Mouse (Mus musculus) ovary, postnatal 14 days (tissue): Measurements from ENCODE around the gene H2al1e.
A peak's percentile ranks its signal among the peaks of the same experiment; 100 is the strongest.
"Not testable (repeated sequence)": the region's sequence is repeated elsewhere in the genome, so short reads cannot be mapped to it uniquely, and the experiment has no call there.

Experiments
- DNase-seq: peaks from one replicate; pipeline ENCODE4 v3.0.0; 2022; ENCODE audit warnings: low spot score

Gene H2al1e

DNA sequence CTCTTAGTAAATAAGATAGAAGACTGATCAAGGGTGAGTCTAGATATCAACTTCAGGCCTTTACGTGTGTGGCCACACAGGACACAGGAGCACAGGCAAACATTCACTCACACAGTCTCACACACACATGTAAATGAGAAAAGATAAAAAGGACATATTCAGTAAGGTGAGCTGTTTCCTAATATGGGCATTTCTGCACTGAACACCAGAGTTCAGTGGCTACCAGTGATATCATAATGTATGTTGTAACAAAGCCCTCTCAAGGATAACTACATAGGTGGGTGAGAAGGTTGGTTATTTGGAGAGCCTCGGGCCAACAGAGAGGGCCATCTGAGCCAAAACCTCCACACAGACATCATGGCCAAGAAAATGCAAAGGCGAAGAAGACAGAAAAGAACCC lies at the start of gene H2al1e:
H2al1e (plus strand) TSS at position 301 of the 400 bp plus-strand sequence.
- DNase-seq: not testable (repeated sequence)

DNA sequence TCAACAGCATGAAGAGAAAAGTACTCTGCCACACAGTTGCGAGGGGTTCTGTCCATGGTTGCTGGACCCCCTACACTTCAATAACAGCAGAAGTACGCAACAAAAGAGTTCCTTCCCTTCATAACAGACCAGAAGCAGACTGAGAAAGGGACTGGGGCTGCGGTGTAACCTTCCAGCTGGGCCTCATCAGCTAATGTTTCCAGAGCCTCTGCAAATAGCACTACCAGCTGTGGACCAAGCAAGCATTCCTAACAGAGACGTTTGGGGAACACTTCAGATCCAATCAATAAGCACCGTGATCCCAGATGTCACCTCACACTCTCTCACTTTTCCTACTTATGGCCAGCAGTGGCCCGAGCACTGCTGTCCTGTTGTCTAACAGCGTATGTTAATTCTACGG lies 46.8 kb upstream of the H2al1e start:
- DNase-seq: no peak

DNA sequence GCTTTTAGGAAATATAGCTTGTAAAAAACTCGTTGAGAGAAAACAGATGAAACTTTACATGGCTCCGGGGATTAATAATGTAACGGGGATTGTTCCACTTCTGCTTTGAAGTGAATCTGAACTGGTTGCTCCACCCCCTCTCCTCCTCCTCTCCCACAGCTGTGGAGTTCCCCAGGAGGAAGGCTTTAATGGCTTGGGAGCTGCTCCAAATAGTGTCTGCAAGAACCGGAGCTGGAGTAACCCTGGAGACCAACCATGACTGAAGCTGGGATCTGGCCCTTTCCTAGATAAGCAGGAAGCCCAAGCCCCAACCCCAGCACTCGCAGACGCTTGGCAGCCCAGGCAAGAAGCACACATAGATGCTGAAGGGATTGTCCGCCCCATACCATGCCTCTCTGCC lies 43.9 kb upstream of the H2al1e start:
- peak; percentile 22 for DNase-seq

DNA sequence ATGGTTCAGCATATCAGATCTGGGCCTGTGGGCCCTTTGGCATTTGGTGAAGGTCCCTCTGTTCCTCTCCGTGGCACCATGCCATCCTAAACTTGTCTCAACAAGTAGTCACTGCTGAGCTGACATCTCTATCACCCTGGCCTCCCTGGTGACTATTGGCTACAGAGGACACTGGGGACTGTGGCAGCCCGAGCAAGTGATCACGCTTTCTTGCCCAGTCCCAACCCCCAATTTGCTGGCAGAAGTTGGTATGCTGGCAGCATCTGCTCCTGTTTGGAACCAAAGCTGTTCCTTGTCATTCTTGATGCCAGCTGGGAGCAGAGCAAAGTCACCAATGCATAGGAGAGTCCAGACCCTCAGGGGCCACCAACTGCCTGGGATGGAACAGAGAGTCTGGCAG lies 42.7 kb upstream of the H2al1e start:
- no peak for DNase-seq

- DNase-seq: no peak
Observed at GRCm38 (mm10) chrX:11273190-11273589, 38.5 kb upstream of the H2al1e start.

- DNase-seq: no peak
Observed at GRCm38 (mm10) chrX:11277083-11277482, 34.7 kb upstream of the H2al1e start.

GRCm38 (mm10) chrX:11280741-11281140 lies 31.0 kb upstream of the H2al1e start:
- DNase-seq: no peak

DNA sequence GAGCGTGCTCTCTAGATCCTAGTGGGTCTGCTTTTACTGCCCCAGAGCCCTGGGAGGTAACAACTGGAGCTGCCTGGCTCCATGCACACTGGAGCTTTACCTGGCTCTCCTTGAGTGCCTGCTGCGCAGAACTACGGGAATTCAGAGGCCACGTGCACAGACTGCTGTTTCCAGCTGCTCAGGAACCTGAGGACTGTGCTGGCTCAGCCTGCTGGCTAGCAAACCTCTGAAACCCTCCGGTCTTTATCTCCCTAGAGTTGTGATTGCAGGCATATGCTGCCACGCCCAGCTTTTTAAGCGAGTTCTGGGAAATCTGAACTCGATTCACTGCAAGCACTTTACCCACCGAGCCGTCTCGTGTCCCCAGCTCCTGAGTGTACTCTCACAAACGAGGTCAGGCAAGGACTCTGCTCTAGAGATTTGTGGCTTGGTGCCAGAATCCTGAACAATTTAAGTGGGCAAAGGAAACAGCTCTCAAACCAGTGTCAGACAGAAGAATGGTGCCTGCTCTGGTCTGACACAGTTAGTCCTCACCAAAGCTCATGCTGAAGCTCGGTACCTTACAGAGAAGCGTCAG lies 23.3 kb upstream of the H2al1e start:
- no peak for DNase-seq

- no peak for DNase-seq
Observed at GRCm38 (mm10) chrX:11289244-11289643, 22.5 kb upstream of the H2al1e start.

GRCm38 (mm10) chrX:11298957-11299356 lies 12.8 kb upstream of the H2al1e start, which contains the start of gene H2al1a:
TSS of gene H2al1a (plus strand) at chrX:11299257.
- DNase-seq: not testable (repeated sequence)

- not testable (repeated sequence) for DNase-seq
Observed at GRCm38 (mm10) chrX:11302132-11302531, 9.6 kb upstream of the H2al1e start, which contains the start of gene H2al1b. TSS of gene H2al1b (plus strand) at chrX:11302432.

- DNase-seq: not testable (repeated sequence)
Observed at GRCm38 (mm10) chrX:11305355-11305754, 6.4 kb upstream of the H2al1e start, which contains the start of gene H2al1c. TSS of gene H2al1c (plus strand) at chrX:11305655.

DNA sequence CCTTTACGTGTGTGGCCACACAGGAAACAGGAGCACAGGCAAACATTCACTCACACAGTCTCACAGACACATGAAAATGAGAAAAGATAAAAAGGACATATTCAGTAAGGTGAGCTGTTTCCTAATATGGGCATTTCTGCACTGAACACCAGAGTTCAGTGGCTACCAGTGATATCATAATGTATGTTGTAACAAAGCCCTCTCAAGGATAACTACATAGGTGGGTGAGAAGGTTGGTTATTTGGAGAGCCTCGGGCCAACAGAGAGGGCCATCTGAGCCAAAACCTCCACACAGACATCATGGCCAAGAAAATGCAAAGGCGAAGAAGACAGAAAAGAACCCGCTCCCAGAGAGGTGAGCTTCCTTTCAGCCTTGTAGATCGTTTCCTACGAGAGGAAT lies 3.2 kb upstream of the H2al1e start, which contains the start of gene H2al1d:
H2al1d (plus strand) TSS at position 301 of the 400 bp plus-strand sequence.
- not testable (repeated sequence) for DNase-seq

- DNase-seq: not testable (repeated sequence)
Observed at GRCm38 (mm10) chrX:11314858-11315257, 3.1 kb downstream of the H2al1e start, which contains the start of gene H2al1f. TSS of gene H2al1f (plus strand) at chrX:11315158.

DNA sequence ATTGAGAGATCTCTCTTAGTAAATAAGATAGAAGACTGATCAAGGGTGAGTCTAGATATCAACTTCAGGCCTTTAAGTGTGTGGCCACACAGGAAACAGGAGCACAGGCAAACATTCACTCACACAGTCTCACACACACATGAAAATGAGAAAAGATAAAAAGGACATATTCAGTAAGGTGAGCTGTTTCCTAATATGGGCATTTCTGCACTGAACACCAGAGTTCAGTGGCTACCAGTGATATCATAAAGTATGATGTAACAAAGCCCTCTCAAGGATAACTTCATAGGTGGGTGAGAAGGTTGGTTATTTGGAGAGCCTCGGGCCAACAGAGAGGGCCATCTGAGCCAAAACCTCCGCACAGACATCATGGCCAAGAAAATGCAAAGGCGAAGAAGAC lies 6.2 kb downstream of the H2al1e start, which contains the start of gene H2al1g:
H2al1g (plus strand) TSS at position 301 of the 400 bp plus-strand sequence.
- not testable (repeated sequence) for DNase-seq

DNA sequence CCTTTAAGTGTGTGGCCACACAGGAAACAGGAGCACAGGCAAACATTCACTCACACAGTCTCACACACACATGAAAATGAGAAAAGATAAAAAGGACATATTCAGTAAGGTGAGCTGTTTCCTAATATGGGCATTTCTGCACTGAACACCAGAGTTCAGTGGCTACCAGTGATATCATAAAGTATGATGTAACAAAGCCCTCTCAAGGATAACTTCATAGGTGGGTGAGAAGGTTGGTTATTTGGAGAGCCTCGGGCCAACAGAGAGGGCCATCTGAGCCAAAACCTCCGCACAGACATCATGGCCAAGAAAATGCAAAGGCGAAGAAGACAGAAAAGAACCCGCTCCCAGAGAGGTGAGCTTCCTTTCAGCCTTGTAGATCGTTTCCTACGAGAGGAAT lies 9.5 kb downstream of the H2al1e start, which contains the start of gene H2al1h:
H2al1h (plus strand) TSS at position 301 of the 400 bp plus-strand sequence.
- DNase-seq: not testable (repeated sequence)

DNA sequence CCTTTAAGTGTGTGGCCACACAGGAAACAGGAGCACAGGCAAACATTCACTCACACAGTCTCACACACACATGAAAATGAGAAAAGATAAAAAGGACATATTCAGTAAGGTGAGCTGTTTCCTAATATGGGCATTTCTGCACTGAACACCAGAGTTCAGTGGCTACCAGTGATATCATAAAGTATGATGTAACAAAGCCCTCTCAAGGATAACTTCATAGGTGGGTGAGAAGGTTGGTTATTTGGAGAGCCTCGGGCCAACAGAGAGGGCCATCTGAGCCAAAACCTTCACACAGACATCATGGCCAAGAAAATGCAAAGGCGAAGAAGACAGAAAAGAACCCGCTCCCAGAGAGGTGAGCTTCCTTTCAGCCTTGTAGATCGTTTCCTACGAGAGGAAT lies 12.6 kb downstream of the H2al1e start, which contains the start of gene H2al1i:
H2al1i (plus strand) TSS at position 301 of the 400 bp plus-strand sequence.
- DNase-seq: not testable (repeated sequence)

DNA sequence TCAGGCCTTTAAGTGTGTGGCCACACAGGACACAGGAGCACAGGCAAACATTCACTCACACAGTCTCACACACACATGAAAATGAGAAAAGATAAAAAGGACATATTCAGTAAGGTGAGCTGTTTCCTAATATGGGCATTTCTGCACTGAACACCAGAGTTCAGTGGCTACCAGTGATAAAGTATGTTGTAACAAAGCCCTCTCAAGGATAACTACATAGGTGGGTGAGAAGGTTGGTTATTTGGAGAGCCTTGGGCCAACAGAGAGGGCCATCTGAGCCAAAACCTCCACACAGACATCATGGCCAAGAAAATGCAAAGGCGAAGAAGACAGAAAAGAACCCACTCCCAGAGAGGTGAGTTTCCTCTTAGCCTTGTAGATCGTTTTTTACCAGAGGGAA lies 15.8 kb downstream of the H2al1e start, which contains the start of gene H2al1j:
H2al1j (plus strand) TSS at position 301 of the 400 bp plus-strand sequence.
- DNase-seq: not testable (repeated sequence)

GRCm38 (mm10) chrX:11345762-11346161 lies 34.0 kb downstream of the H2al1e start:
- no peak for DNase-seq

DNA sequence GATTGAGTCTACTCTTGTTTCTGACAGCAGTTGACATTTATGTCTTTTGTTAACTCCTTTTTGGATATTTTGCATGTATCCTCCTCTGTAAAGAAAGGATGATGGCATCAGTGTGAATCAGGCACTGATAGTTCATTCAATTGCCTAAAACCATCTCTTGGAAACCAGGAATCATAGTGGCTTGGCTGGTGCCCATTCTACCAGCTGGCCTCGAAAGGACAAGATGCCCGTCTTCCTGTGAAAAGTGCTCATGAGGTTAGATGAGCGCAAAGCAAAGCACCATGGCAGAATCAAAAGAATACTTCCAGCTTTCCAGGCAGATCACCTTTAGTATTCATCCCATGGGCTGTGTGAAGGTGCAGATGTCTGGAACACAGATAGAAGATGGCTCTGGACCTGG lies 35.0 kb downstream of the H2al1e start:
- DNase-seq: no peak

GRCm38 (mm10) chrX:11360823-11361222 lies 49.1 kb downstream of the H2al1e start:
- DNase-seq: no peak

GRCm38 (mm10) chrX:11361261-11361660 lies 49.5 kb downstream of the H2al1e start:
- DNase-seq: no peak
